Mouse (Mus musculus) induced T-regulatory cell, adult 2 months (primary cell): ENCODE measurements around the gene Syt3.
A peak's percentile ranks its signal among the peaks of the same experiment; 100 is the strongest.

ENCODE experiments used
- DNase-seq: peaks from one replicate; pipeline ENCODE4 v3.0.0-alpha.2; 2012; ENCODE audit warnings: low read depth

Gene Syt3

DNA sequence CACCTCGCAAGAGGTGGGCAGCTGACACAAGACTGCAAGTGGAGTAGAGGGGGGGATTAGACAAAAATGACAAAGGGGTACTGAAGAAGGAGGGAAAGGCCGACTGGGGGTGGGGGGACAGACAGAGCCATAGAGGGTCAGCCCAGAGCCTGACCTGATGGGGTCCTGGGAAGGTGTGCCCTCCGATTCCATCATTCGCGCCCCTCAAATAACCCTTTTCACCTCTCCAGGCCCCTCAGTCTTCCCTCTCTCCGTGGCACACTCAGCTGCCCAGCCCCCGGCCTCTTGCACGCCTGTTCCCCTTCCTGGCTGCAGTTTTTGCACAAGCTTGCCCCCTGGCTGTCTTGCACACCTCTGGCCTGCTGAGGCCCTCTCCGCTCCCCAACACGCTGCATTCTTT lies 26.4 kb upstream of the Syt3 start:
- DNase-seq, result no peak

- DNase-seq, result no peak
Observed at GRCm38 (mm10) chr7:44358012-44358411, 25.9 kb upstream of the Syt3 start.

- no peak for DNase-seq
Observed at GRCm38 (mm10) chr7:44358886-44359654, 24.8 kb upstream of the Syt3 start.

GRCm38 (mm10) chr7:44359908-44360672 lies 23.8 kb upstream of the Syt3 start:
- peak; percentile 91 for DNase-seq

GRCm38 (mm10) chr7:44360792-44361301 lies 23.1 kb upstream of the Syt3 start:
- peak; percentile 33 for DNase-seq

GRCm38 (mm10) chr7:44372678-44373077 lies 11.2 kb upstream of the Syt3 start:
- no peak for DNase-seq

- DNase-seq, result no peak
Observed at GRCm38 (mm10) chr7:44373460-44373859, 10.4 kb upstream of the Syt3 start.

- DNase-seq, result peak; percentile 82
Observed at GRCm38 (mm10) chr7:44373889-44374652, 9.8 kb upstream of the Syt3 start.

- DNase-seq, result no peak
Observed at GRCm38 (mm10) chr7:44374756-44375155, 9.1 kb upstream of the Syt3 start.

GRCm38 (mm10) chr7:44375207-44375606 lies 8.7 kb upstream of the Syt3 start:
- no peak for DNase-seq

DNA sequence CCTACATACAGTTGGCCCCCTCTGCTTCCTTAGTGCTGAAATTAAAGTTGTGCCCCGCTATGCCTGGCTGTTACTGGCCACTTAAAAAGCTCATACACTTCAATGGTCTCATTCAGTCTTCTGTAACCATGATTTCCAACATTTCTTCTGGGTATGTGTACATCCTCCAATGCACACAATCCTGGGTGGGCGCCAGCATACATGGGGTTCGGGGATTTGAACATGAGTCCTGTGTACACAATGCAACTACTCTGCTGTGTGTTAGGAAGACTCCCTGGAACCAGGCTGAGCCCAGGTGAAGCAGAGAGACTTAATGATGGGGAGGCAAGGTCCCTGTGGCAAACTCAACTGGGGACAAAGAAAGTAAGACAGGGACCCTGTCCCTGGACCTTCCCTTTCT lies 8.1 kb upstream of the Syt3 start:
- DNase-seq, result no peak

- no peak for DNase-seq
Observed at GRCm38 (mm10) chr7:44378290-44378689, 5.6 kb upstream of the Syt3 start.

DNA sequence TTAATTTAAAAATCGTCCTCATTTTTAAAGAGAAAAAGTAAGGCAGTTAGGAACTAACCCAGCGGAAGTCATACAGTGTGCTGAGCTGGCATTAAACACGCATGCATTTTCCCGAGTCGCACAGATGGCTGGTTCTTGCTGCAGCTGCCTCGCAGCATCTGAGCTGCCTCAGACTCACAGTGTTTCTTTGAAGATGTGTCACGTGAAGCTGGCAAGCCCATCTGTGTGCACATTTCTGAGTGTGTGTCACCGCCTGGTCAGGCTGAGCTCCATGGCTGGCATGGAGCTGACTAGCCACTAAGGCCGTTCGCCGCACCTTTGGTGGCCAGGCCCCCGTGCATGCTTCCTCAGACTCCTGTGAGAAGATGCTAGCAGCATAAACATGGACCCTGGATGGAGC lies 1.4 kb upstream of the Syt3 start:
- DNase-seq, result no peak

DNA sequence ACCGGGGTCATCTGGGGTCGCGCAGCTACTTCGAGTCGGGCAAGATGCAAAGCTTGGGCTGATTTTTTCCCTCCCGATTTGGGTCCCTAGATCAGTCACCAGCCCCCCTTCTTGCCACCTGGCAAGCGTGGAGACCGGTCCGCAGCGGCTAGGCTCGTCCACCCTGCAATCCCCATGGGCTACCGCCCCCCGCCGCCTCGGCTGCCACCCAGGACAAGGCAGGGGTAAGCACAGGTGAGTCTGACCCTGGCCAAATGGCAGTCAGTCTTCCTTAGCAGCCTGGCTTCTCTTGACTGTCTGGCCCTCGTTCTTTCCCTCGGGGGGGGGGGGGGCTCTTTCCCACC lies 786 bp downstream of the Syt3 start:
- DNase-seq, result no peak

DNA sequence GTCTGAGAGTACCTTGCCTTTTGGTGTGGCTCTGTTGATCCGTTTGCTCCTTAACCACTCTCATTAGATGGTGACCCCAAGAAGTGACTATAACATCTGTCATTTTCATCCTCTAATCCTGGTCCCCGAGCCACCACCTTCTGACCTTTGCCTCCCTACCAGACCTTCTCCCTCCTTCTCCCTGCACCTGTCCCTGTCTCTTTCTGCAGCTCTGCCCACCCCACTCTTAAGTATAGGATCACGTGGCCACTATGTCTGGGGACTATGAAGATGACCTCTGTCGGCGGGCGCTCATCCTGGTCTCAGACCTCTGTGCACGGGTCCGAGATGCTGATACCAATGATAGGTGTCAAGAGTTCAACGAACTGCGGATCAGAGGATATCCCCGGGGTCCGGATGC lies 1.8 kb downstream of the Syt3 start, which contains the start of gene 1700008O03Rik:
1700008O03Rik (minus strand) TSS at position 101 of the 400 bp plus-strand sequence.
- no peak for DNase-seq

- no peak for DNase-seq
Observed at GRCm38 (mm10) chr7:44391831-44392230, 7.9 kb downstream of the Syt3 start.

- DNase-seq, result no peak
Observed at GRCm38 (mm10) chr7:44392341-44392740, 8.4 kb downstream of the Syt3 start.

GRCm38 (mm10) chr7:44393284-44393683 lies 9.4 kb downstream of the Syt3 start:
- DNase-seq, result no peak

GRCm38 (mm10) chr7:44398570-44398969 lies 14.7 kb downstream of the Syt3 start:
- peak; percentile 89 for DNase-seq

GRCm38 (mm10) chr7:44401673-44402072 lies 17.8 kb downstream of the Syt3 start:
- DNase-seq, result peak; percentile 82

GRCm38 (mm10) chr7:44405346-44406014 lies 21.6 kb downstream of the Syt3 start:
- DNase-seq, result peak; percentile 98

GRCm38 (mm10) chr7:44406015-44406355 lies 22.1 kb downstream of the Syt3 start:
- no peak for DNase-seq
